Mouse (Mus musculus): Measurements from ENCODE around the gene Nipal3. TPM values are rescaled to one million over a fixed set of nuclear protein-coding genes. Genes with fewer than 3 reads are reported as not detected.

The Nipal3 gene
- total RNA-seq, 2 experiments from 2014 or later: 40.3 to 130 TPM

- ATAC-seq (replicated peaks; ENCODE audit: low FRiP score, poor library complexity, severe bottlenecking): no peak
Observed at GRCm38 (mm10) chr4:135401881-135402280, 93.0 kb downstream of the Nipal3 start.

- no peak for ATAC-seq (replicated peaks; ENCODE audit: low FRiP score, poor library complexity, severe bottlenecking)
Observed at GRCm38 (mm10) chr4:135397991-135398390, 96.8 kb downstream of the Nipal3 start, which contains the start of gene Ncmap. TSS of gene Ncmap (minus strand) at chr4:135398227.

- no peak for ATAC-seq (replicated peaks; ENCODE audit: low FRiP score, poor library complexity, severe bottlenecking)
Observed at GRCm38 (mm10) chr4:135397551-135397950, 97.3 kb downstream of the Nipal3 start.

GRCm38 (mm10) chr4:135396303-135396702 is 98.5 kb downstream of the Nipal3 start:
- no peak for ATAC-seq (replicated peaks; ENCODE audit: low FRiP score, poor library complexity, severe bottlenecking)

Other genes with a start within 250 kb of the Nipal3 start
- gene Clic4, start 222.2 kb downstream of the Nipal3 start, total RNA-seq (2015; ENCODE audit: low replicate concordance): 24.6 and 29.9 TPM in 2 replicates
- gene Clic4, start 222.2 kb downstream of the Nipal3 start, total RNA-seq (2017; ENCODE audit: low replicate concordance): 35.4 and 44.6 TPM in 2 replicates
- 63.4 and 116 TPM in 2 replicates for gene Srrm1, start 141.7 kb downstream of the Nipal3 start, total RNA-seq (2015; ENCODE audit: low replicate concordance)
- gene Srrm1, start 141.7 kb downstream of the Nipal3 start, total RNA-seq (2017; ENCODE audit: low replicate concordance): 91.7 and 120 TPM in 2 replicates
- not detected in 2 replicates for gene Ncmap, start 96.8 kb downstream of the Nipal3 start, total RNA-seq (2015; ENCODE audit: low replicate concordance)
- not detected in 2 replicates for gene Ncmap, start 96.8 kb downstream of the Nipal3 start, total RNA-seq (2017; ENCODE audit: low replicate concordance)
- gene Rcan3, start 61.2 kb downstream of the Nipal3 start, total RNA-seq (2015; ENCODE audit: low replicate concordance): 1.5 and 5.0 TPM in 2 replicates
- 4.1 and 5.7 TPM in 2 replicates for gene Rcan3, start 61.2 kb downstream of the Nipal3 start, total RNA-seq (2017; ENCODE audit: low replicate concordance)
- gene Stpg1, start 248 bp downstream of the Nipal3 start, total RNA-seq (2015; ENCODE audit: low replicate concordance): not detected in 2 replicates
- not detected in 2 replicates for gene Stpg1, start 248 bp downstream of the Nipal3 start, total RNA-seq (2017; ENCODE audit: low replicate concordance)
- gene Grhl3, start 78.6 kb upstream of the Nipal3 start, total RNA-seq (2015; ENCODE audit: low replicate concordance): not detected in 2 replicates
- gene Grhl3, start 78.6 kb upstream of the Nipal3 start, total RNA-seq (2017; ENCODE audit: low replicate concordance): not detected in 2 replicates
- gene Ifnlr1, start 191.2 kb upstream of the Nipal3 start, total RNA-seq (2015; ENCODE audit: low replicate concordance): 2.7 and 3.8 TPM in 2 replicates
- gene Ifnlr1, start 191.2 kb upstream of the Nipal3 start, total RNA-seq (2017; ENCODE audit: low replicate concordance): 1.4 and 1.7 TPM in 2 replicates
- gene Il22ra1, start 233.1 kb upstream of the Nipal3 start, total RNA-seq (2015; ENCODE audit: low replicate concordance): not detected in 2 replicates
- not detected in 2 replicates for gene Il22ra1, start 233.1 kb upstream of the Nipal3 start, total RNA-seq (2017; ENCODE audit: low replicate concordance)

Data from erythroblast, adult 5-6 weeks (primary cell).